Mouse (Mus musculus): ENCODE data around the gene Sspn.

The Sspn gene

GRCm38 (mm10) chr6:145934697-145935240 is 3.3 kb downstream of the Sspn start:
- no peak for DNase-seq

DNA sequence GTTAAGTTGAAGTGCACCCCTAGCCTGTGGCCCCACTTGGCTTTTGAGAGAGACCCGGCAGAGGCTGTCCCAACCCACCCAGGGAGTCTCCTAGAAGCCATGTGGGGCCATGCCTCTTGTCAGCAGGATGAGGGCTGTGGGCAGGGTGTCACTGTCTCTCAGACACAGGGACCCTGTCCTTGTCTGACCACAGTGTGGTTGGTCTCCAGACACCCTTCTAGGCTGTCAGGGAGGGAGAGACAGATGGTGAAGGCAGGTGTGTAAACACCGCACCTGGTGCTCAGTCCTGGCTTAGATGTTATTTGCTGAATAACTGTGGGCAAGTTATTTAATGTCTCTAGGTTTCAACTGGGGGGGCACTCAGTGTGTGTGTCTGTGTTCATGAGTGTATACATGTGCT is 4.5 kb downstream of the Sspn start:
- DNase-seq, result no peak

DNA sequence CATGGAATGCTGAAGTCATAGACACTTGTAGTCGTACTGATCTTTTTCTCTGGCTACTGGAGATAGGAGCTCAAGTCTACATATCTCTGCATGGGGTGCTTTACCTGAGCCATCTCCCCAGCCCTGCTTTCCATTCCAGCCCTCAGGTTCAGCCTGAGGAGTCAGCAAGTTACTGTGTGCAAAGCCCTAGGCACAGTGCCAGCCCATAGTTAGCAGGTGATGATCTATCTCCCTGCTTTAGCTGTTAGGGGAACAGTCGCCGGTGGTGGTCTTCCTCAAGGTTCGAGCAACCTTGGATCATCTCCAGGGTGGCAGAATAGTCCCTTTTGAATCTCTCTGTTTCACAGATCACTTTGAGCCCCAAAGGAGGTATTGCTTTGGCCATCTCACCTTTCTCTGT is 5.1 kb downstream of the Sspn start:
- no peak for DNase-seq

- DNase-seq, result no peak
These were observed 9.4 kb downstream of the Sspn start for GRCm38 (mm10) chr6:145940852-145941251.

- DNase-seq, result no peak
These were observed 11.0 kb downstream of the Sspn start for GRCm38 (mm10) chr6:145942263-145942966.

GRCm38 (mm10) chr6:145943414-145943813 is 12.0 kb downstream of the Sspn start:
- no peak for DNase-seq

GRCm38 (mm10) chr6:145945700-145946344 is 14.4 kb downstream of the Sspn start:
- no peak for DNase-seq

DNA sequence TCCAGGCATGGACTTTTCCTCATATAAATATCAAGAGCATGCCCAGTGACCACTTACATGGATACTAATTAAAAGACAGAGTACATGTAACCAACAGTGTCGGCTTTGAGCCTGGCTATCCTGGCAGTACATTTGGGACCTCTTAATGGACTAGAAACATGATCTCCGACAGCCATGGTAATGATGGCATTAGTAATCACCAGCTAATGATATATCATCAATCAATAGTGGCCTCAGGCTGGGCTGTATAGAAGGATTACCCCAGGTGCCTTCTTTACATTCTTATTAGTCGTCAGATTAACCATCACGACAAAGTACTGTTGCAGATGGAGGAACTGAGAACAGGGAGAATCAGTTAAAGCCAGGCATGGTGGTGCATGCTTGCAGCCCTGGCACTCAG is 17.6 kb downstream of the Sspn start:
- no peak for DNase-seq

- DNase-seq, result no peak
These were observed 19.2 kb downstream of the Sspn start for GRCm38 (mm10) chr6:145950626-145951025.

- no peak for DNase-seq
These were observed 21.2 kb downstream of the Sspn start for GRCm38 (mm10) chr6:145952594-145952993.

DNA sequence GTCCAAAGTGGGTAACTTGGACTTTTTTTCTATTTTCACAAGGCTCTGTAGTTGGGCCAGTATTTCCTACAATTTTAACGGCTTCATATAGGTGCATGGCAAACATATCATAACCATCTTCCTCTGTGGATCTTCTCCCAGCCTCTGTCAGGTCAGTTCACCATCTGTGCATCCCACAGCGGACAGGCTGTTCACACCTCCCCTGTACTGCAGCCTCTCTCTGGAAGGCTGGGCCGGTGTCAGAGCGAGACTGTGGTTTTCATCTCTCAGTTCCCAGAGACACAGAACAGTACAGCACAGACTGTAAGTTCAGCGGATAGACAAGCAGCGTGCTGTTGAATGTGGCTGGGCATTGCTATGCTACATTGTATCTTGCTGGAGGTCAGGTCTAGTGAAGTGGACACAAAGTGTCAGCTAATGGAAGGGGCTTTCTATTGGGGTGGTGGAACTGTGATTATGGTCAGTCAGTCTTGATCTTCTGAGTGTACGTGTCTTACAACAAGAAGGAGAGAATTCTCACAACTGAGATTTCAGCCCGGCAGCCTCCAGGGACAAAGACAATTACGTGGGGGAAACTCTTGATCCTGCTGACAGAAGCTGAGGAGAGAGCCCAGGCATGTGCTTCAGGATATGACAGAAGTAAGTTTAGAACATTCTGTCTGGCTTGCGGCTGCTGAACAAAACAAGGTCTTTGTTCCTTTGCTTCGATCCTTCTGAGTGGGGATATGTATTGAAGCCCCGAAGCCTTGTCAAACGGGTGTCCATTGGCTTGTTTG is 21.9 kb downstream of the Sspn start:
- no peak for DNase-seq

GRCm38 (mm10) chr6:145957427-145957965 is 26.1 kb downstream of the Sspn start:
- DNase-seq, result no peak

- DNase-seq, result no peak
These were observed 26.6 kb downstream of the Sspn start for GRCm38 (mm10) chr6:145958070-145958469.

- DNase-seq, result no peak
These were observed 29.6 kb downstream of the Sspn start for GRCm38 (mm10) chr6:145961047-145961446.

DNA sequence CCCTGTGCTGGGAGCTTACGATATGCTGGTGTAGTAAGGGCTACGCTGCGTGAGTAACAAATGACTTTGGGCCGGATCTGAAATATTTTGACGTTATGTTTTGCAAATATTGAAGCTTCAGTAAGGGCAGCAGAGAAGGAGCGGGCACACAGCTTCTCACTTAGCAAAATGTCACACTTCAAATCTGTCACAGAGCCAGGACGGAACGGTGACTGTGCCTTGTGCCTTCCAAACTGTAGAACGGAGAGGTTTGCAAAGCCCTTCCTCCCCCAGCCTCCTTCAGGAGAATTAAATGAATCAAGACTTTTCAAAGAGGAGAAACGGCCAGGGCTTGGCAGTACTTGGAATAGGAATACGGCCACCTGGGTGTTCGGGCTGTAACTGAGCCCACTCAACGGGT is 32.5 kb downstream of the Sspn start:
- no peak for DNase-seq

DNA sequence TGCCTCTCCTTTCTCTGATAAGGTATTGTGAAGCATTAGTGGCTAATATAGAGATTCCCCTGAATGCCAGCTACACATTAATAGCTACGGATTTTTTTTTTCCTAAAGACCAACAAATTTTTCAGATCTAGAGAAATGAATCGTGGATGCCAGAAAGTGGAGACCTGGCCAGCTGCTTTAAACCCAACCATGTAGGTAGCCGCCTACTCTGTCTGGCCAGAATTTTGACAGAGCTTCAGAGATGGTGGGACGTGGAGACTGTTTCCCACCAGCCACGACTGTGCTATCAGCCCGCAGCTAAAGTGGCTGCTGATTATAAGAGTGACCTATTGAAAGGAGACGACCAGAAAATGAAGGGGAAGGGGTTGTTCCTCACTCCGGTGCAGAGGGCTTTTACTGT is 36.3 kb downstream of the Sspn start:
- DNase-seq, result no peak

GRCm38 (mm10) chr6:145968301-145968818 is 36.9 kb downstream of the Sspn start:
- DNase-seq, result no peak

DNA sequence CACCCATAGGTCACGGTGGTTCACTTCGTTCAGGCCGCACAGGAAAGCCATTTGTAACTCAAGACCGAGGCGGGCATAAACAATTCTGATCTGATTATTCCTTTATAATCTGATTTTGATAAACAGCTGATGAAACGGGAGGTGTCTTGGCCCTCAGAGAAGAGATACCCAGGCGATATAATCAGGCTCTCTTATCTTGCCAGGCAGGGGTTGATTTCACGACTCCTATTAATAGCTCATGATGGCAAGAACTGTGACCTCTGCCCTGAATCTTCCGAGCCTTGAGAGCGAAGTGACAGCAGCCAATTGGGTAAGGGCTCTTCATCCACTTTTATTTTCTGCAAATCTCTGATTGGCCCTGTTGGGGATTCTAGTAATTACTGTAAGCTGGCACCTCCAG is 37.4 kb downstream of the Sspn start:
- no peak for DNase-seq

DNA sequence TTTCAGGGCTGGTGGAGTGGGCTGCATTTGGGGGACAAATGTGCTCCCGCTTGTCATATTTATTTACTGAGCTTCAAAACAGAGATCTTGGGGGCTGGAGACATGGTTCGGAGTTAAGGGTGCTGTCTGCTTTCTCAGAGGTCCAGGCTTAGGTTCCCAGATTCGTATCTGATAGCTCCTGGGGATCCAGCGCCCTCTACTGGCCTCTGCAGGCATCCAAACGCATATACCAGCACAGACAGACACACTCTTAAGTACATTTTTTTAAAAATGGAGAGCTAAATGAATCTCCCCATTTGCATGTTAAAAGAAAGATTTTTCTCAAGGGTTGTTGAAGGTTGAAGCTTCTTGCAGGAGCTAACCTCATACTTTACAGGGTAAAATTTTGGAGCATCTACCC is 38.1 kb downstream of the Sspn start:
- no peak for DNase-seq

GRCm38 (mm10) chr6:145972107-145972506 is 40.7 kb downstream of the Sspn start:
- no peak for DNase-seq

DNA sequence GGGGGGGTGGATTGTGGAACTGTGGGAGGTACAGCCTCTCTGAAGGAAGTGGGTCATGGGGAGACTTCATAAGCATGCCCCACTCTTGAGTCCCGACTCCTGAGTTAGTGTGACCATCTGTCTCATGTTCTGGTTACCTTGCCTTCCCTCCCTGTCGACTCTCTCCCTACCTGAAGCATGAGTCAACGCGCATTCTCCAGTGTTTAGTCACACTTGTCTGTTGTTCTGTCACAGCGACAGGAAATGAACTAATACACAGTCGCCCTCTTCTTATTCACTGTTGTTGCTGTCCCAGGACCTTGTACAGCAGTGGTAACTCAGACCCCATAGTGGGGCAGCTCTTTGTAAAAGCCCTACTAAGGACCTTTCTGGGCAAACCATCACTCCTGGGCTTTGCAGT is 41.4 kb downstream of the Sspn start:
- no peak for DNase-seq

DNA sequence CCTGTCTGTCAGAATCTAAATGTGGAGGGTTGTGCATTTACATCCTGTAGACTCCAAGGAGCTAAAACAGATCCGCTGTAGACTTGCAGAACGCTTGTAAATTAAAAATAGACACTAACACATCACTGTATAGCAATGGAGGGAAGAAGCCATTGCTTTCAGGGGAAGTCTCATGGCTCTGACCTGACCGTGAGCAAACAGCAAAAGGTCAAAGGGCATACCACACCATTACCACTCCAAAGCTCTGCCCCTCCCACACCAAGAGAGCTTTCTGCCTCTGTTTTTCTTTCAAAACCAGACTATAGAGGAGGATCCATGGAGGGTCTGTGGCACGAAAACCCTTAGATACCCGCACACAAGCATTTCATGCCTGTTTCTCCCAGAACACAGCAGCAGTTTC is 41.9 kb downstream of the Sspn start:
- no peak for DNase-seq

GRCm38 (mm10) chr6:145974766-145975165 is 43.3 kb downstream of the Sspn start:
- no peak for DNase-seq
